In genomic region chr10:126176759-126177473, GRCm38 (mm10) we compare ENCODE assay signal across 13 mouse cellular contexts.
"Had no signal": no experiment of that assay in that cellular context is flagged by ENCODE, and none has a peak within 500 bp of the region (broad histone marks: within the 10 kb centered on the region; RNA-seq: fewer than 3 reads in every experiment).

No protein-coding gene starts in this region.

- H3K9ac ChIP-seq: limb, embryonic 15.5 days; liver, embryonic 12.5 days; lung, embryonic 14.5 days; midbrain, embryonic 15.5 days; neural tube, embryonic 13.5 days had no signal

- H3K9me3 ChIP-seq: limb, embryonic 15.5 days; midbrain, embryonic 15.5 days; neural tube, embryonic 13.5 days had no signal

- ATAC-seq: liver, embryonic 12.5 days; midbrain, embryonic 15.5 days had no signal

- DNase-seq: lung, embryonic 14.5 days; lung, postnatal 10 days; lung, postnatal 4 days; retina, postnatal 1 day; right cerebral cortex, postnatal 4 days; spleen, adult 18-20 months; thymus, adult 18-20 months; thymus, postnatal 14 days had no signal

- H3K27ac ChIP-seq: limb, embryonic 15.5 days; liver, embryonic 12.5 days; midbrain, embryonic 15.5 days; neural tube, embryonic 13.5 days had no signal

- H3K4me2 ChIP-seq: limb, embryonic 15.5 days; liver, embryonic 12.5 days; lung, embryonic 14.5 days; midbrain, embryonic 11.5 days; midbrain, embryonic 15.5 days; neural tube, embryonic 13.5 days had no signal

- H3K27me3 ChIP-seq: limb, embryonic 15.5 days; liver, embryonic 12.5 days; midbrain, embryonic 15.5 days; neural tube, embryonic 13.5 days had no signal

- H3K4me1 ChIP-seq: limb, embryonic 15.5 days; liver, embryonic 12.5 days; midbrain, embryonic 15.5 days; neural tube, embryonic 13.5 days had no signal

- H3K4me3 ChIP-seq: limb, embryonic 15.5 days; liver, embryonic 12.5 days; midbrain, embryonic 15.5 days; neural tube, embryonic 13.5 days had no signal

- H3K36me3 ChIP-seq: limb, embryonic 15.5 days; liver, embryonic 12.5 days; midbrain, embryonic 15.5 days; neural tube, embryonic 13.5 days had no signal
